Comparison of ENCODE assay signal across 8 mouse cellular contexts in genomic region chr7:75141919-75142700, GRCm38 (mm10).
DNase-seq lines count a peak whose midpoint lies in the region; ATAC-seq and TF ChIP-seq lines count a peak whose summit lies in the region.

No protein-coding gene starts in this region.

- no peak overlapping the region for H3K27ac ChIP-seq in heart, embryonic 13.5 days (replicated peaks)
- H3K27ac ChIP-seq in embryonic facial prominence, embryonic 10.5 days (replicated peaks): peak overlapping the region; percentile 35
- H3K27ac ChIP-seq in hindbrain, embryonic 15.5 days (replicated peaks): no peak overlapping the region

- peaks cover 25% of the 10 kb centered on the region for H3K4me1 ChIP-seq in heart, embryonic 13.5 days
- peaks cover 22% of the 10 kb centered on the region for H3K4me1 ChIP-seq in embryonic facial prominence, embryonic 10.5 days
- peaks cover 8% of the 10 kb centered on the region for H3K4me1 ChIP-seq in hindbrain, embryonic 15.5 days (replicated peaks)

- H3K36me3 ChIP-seq in heart, embryonic 13.5 days: no peaks in the 10 kb centered on the region
- no peaks in the 10 kb centered on the region for H3K36me3 ChIP-seq in C2C12 (ENCODE audit: control insufficient read depth, insufficient read depth)
- H3K36me3 ChIP-seq in embryonic facial prominence, embryonic 10.5 days (replicated peaks): no peaks in the 10 kb centered on the region
- H3K36me3 ChIP-seq in hindbrain, embryonic 15.5 days: no peaks in the 10 kb centered on the region

- no peak for DNase-seq in heart, postnatal 25 days (ENCODE audit: low spot score)
- peak; percentile 61 for DNase-seq in embryonic facial prominence, embryonic 10.5 days (ENCODE audit: low spot score)
- DNase-seq in natural killer cell, adult 2 months (ENCODE audit: low spot score in 2 of 2): no peak
- no peak for DNase-seq in frontal cortex, postnatal 14 days (ENCODE audit: low spot score in 2 of 2)

- peak overlapping the region; percentile 73 for H3K4me2 ChIP-seq in heart, embryonic 13.5 days
- H3K4me2 ChIP-seq in hindbrain, embryonic 15.5 days: peak overlapping the region; percentile 57

- H3K9me3 ChIP-seq in heart, embryonic 13.5 days: no peaks in the 10 kb centered on the region
- no peaks in the 10 kb centered on the region for H3K9me3 ChIP-seq in embryonic facial prominence, embryonic 10.5 days
- no peaks in the 10 kb centered on the region for H3K9me3 ChIP-seq in hindbrain, embryonic 15.5 days

- TF ChIP-seq CTCF in C2C12 (IDR thresholded peaks at IDR 0.05; ENCODE audit: control insufficient read depth, insufficient read depth, insufficient read length): no peak

- H3K4me3 ChIP-seq in heart, embryonic 13.5 days: peak overlapping the region; percentile 47
- H3K4me3 ChIP-seq in C2C12 (ENCODE audit: insufficient read depth, poor library complexity, severe bottlenecking): no peak overlapping the region
- H3K4me3 ChIP-seq in embryonic facial prominence, embryonic 10.5 days: peak overlapping the region; percentile 49
- H3K4me3 ChIP-seq in hindbrain, embryonic 15.5 days: peak overlapping the region; percentile 30

- WGBS in heart, embryonic 13.5 days: 9% methylated on average over 17 of the region's 17 CpGs
- WGBS in embryonic facial prominence, embryonic 10.5 days: 6% methylated on average over 17 of the region's 17 CpGs
- 10% methylated on average over 17 of the region's 17 CpGs for WGBS in hindbrain, embryonic 15.5 days

- H3K9ac ChIP-seq in heart, embryonic 13.5 days: peak overlapping the region; percentile 67
- H3K9ac ChIP-seq in hindbrain, embryonic 15.5 days: peak overlapping the region; percentile 7; the same call in 1 of the 2 replicates

- no peaks in the 10 kb centered on the region for H3K79me2 ChIP-seq in C2C12 (ENCODE audit: control insufficient read depth, insufficient read depth)

- peaks cover 11% of the 10 kb centered on the region; the same call in 1 of the 2 replicates for H3K27me3 ChIP-seq in heart, embryonic 13.5 days (replicated peaks)
- no peaks in the 10 kb centered on the region for H3K27me3 ChIP-seq in C2C12 (ENCODE audit: control insufficient read depth, insufficient read depth, insufficient read length)
- peaks cover 23% of the 10 kb centered on the region for H3K27me3 ChIP-seq in embryonic facial prominence, embryonic 10.5 days (replicated peaks; ENCODE audit: low read depth, poor library complexity, severe bottlenecking)
- H3K27me3 ChIP-seq in hindbrain, embryonic 15.5 days: peaks cover 10% of the 10 kb centered on the region; the same call in 1 of the 2 replicates

- H3ac ChIP-seq in C2C12 (ENCODE audit: control insufficient read depth, insufficient read length, low read depth): no peak overlapping the region

- intact Hi-C loops in heart, postnatal 25 days (cut with DNase I): no loop called here

- no peak for ATAC-seq in heart, embryonic 13.5 days (ENCODE audit: extremely low read depth, insufficient number of reproducible peaks, low FRiP score, low TSS enrichment)
- ATAC-seq in hindbrain, embryonic 15.5 days (ENCODE audit: low FRiP score, low read depth): no peak; the same call in 1 of the 2 replicates
- ATAC-seq in megakaryocyte progenitor cell, adult 5-6 weeks (replicated peaks; ENCODE audit: poor library complexity): peak; percentile 78

- H3K79me3 ChIP-seq in C2C12 (ENCODE audit: low read depth): no peaks in the 10 kb centered on the region

TF ChIP-seq in C2C12, 6 proteins besides CTCF, POLR2A, EP300 and RAD21:
- TF ChIP-seq MAX (IDR thresholded peaks at IDR 0.05) (no peak), MYOG (IDR thresholded peaks at IDR 0.05; ENCODE audit: control insufficient read depth, extremely low read depth, insufficient read length) (no peak), MYOD1 (IDR thresholded peaks at IDR 0.05; ENCODE audit: control insufficient read depth, insufficient read length, low read depth) (peak; percentile 50)
